Mouse (Mus musculus) small intestine, adult 2 months (tissue): ENCODE data around the gene Ncl. TPM values are rescaled to one million over a fixed set of nuclear protein-coding genes. Genes with fewer than 3 reads are reported as not detected.

Experiments used
- H3K27ac ChIP-seq: fragments of 200-500 bp; 2 replicates; pipeline ENCODE4 v1.5.1; 2012; ENCODE audit warnings: low read depth, low read length, control low read depth, inconsistent platforms; ENCODE audit not compliant: insufficient read depth
- H3K27me3 ChIP-seq: fragments of 200-500 bp; 2 replicates; pipeline ENCODE4 v1.6.1; 2012; ENCODE audit warnings: mild to moderate bottlenecking, moderate library complexity, low read length, inconsistent platforms; ENCODE audit not compliant: control insufficient read depth, insufficient read depth
- H3K36me3 ChIP-seq: fragments of 200-500 bp; 2 replicates; pipeline ENCODE4 v1.6.1; 2012; ENCODE audit warnings: mild to moderate bottlenecking, low read length, control low read depth, inconsistent platforms; ENCODE audit not compliant: control insufficient read depth, insufficient read depth
- H3K4me1 ChIP-seq: fragments of 200-500 bp; 2 replicates; pipeline ENCODE4 v1.6.1; 2012; ENCODE audit warnings: low read length, inconsistent platforms, mixed read lengths; ENCODE audit not compliant: control insufficient read depth, insufficient read depth, insufficient read length
- H3K4me3 ChIP-seq: fragments of 200-500 bp; 2 replicates; pipeline ENCODE4 v1.5.1; 2012; ENCODE audit warnings: low read depth, mild to moderate bottlenecking, control low read depth, inconsistent platforms, low read length, moderate library complexity
- CTCF ChIP-seq: fragments of 200-500 bp; IDR thresholded peaks from 2 replicates; pipeline ENCODE4 v1.5.1; 2012; ENCODE audit warnings: low read depth, mild to moderate bottlenecking, control low read depth, inconsistent platforms, low read length, moderate library complexity, mixed read lengths; ENCODE audit not compliant: insufficient replicate concordance, insufficient read length; ENCODE audit errors: extremely low read depth
- POLR2A ChIP-seq: fragments of 200-500 bp; IDR thresholded peaks from 2 replicates; pipeline ENCODE4 v1.6.1; 2012; ENCODE audit warnings: low read depth, mild to moderate bottlenecking, control low read depth, inconsistent platforms, low read length, moderate library complexity
- WGBS: fragments of 180-500 bp; shearing (Covaris S2); methylation state at CpG from one replicate; pipeline ENCODE4 v1.1.7; 2018; 5-methylcytosine and 5-hydroxymethylcytosine counted together
- polyA plus RNA-seq: library from polyadenylated mRNA; depleted of rRNA; stranded (reverse); fragments of >200 nt; gene quantifications from 2 replicates; pipeline ENCODE4 v1.2.3, GENCODE M21; 2012

Ncl gene
- polyA plus RNA-seq, 1 experiment = 6.1 TPM

DNA sequence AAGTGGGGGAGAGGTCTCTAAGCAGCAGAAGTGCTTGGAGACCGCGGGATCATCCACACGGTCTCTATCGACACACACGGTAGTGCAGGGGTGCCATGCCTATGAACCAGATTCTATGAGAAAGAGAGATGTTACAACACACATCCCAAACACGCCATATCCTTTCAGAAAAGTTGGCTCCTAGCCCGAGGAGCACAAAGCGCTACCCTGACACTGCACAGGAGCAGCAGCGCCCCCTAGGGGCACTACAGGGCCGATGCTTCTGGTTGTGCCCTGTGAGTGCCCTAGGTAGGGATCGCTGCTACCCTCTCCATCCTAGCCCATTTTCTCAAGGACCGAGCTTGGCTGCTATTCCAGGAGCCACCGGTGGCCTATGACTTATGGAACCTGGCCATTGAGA, 21.8 kb upstream of the Ncl start:
- H3K4me1 ChIP-seq = peaks cover 4% of the 10 kb centered on the region; the same call in 1 of the 2 replicates
- H3K27ac ChIP-seq = no peak overlapping the region
- H3K27me3 ChIP-seq = no peaks in the 10 kb centered on the region
- WGBS = 23% methylated on average over 13 of the region's 13 CpGs
- no peaks in the 10 kb centered on the region for H3K36me3 ChIP-seq
- TF ChIP-seq CTCF (peak; percentile 81; the same call in 1 of the 2 replicates), POLR2A (no peak)
- peak overlapping the region; percentile 37 for H3K4me3 ChIP-seq

DNA sequence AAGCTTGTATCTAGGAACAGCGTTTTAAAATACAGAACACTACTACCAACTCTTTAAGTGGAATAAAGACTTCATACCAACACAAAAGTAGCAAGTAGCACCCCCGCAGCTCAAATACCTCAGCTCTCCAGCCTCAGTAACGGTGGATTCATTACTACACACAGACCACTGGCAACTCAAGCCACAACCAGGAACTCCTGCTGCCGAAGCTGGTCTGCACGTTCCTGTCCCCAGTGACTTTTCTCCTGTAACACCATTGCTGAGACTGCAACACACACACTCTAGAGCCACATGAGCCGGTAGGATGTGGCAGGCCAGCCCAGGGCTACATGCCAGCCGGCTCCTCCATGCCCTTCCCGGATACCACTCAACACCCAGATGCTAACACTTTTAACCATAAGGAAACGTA, 20.0 kb upstream of the Ncl start:
- no peak for TF ChIP-seq CTCF
- no peak for TF ChIP-seq POLR2A
- no peak overlapping the region for H3K27ac ChIP-seq
- no peaks in the 10 kb centered on the region for H3K36me3 ChIP-seq
- no peaks in the 10 kb centered on the region for H3K27me3 ChIP-seq
- no peak overlapping the region for H3K4me3 ChIP-seq
- WGBS = 76% methylated on average over 9 of the region's 9 CpGs
- H3K4me1 ChIP-seq = peaks cover 4% of the 10 kb centered on the region; the same call in 1 of the 2 replicates

DNA sequence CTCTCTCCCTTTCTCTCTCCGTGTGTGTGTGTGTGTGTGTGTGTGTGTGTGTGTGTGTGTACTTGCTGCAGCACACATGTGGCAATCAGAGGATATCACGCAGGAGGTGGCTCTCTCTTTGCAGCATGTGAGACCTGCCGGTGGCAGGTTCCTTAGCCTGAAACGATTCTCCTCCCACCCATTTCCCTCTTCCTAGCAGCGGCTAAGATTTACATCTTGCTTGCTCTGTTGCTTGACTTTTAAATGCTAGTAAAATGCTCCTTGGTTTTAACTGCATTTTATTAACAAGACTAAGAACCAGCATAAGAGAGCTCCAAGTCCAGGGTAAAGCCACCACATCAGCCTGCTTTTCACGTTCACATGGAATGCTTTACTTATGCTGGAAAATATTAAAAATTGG, 19.5 kb upstream of the Ncl start:
- Histone ChIP-seq H3K27ac (no peak overlapping the region), H3K36me3 (no peaks in the 10 kb centered on the region), H3K4me3 (no peak overlapping the region), H3K4me1 (peaks cover 4% of the 10 kb centered on the region; the same call in 1 of the 2 replicates), H3K27me3 (no peaks in the 10 kb centered on the region)
- 47% methylated on average over 6 of the region's 6 CpGs for WGBS
- TF ChIP-seq CTCF (no peak), POLR2A (no peak)

DNA sequence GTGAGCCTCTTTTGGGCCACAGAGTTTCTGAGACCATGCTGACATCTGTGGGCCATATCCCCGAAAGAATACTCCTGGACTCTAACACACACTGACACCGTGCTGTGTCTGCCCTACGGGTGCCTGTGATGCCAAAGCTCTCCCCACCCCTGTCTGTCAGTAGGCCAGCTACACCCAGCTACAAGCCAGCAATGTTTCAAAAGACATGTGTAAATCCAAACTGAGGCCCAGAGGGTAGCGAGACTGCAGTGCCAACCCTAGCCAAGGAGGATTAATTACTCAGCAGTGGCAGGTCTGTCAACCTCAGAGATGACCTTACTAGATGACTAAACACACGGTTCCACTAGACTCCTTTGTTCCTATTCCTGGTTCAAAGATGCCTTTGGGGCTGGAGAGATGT, 17.2 kb upstream of the Ncl start:
- Histone ChIP-seq H3K27ac (no peak overlapping the region), H3K27me3 (no peaks in the 10 kb centered on the region), H3K4me3 (no peak overlapping the region), H3K36me3 (no peaks in the 10 kb centered on the region), H3K4me1 (peaks cover 4% of the 10 kb centered on the region; the same call in 1 of the 2 replicates)
- 78% methylated on average over 5 of the region's 5 CpGs for WGBS
- no peak for TF ChIP-seq CTCF
- TF ChIP-seq POLR2A = no peak

DNA sequence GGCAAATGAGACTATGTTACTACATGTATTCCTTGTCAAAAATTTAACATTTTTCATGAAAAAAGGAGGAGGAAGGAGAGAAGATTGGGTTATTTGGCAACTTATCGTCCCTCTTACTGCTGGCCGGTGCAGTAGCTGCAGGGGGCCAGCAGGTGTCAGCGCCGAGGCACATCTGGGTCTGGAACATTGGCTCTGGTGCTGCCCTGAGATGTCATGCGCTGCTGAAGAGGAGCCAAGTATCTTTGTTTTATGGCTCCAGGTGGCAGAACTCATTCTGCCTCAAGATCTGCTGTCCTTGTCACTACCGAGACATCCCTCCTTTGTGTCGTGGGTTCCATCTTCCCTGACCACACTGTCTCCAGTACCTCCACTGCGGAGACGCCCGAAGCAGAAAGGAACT, 12.8 kb upstream of the Ncl start:
- TF ChIP-seq CTCF (peak; percentile 90), POLR2A (no peak)
- Histone ChIP-seq H3K27ac (no peak overlapping the region), H3K27me3 (no peaks in the 10 kb centered on the region), H3K4me1 (no peaks in the 10 kb centered on the region), H3K36me3 (no peaks in the 10 kb centered on the region), H3K4me3 (no peak overlapping the region)
- 35% methylated on average over 10 of the region's 10 CpGs for WGBS

DNA sequence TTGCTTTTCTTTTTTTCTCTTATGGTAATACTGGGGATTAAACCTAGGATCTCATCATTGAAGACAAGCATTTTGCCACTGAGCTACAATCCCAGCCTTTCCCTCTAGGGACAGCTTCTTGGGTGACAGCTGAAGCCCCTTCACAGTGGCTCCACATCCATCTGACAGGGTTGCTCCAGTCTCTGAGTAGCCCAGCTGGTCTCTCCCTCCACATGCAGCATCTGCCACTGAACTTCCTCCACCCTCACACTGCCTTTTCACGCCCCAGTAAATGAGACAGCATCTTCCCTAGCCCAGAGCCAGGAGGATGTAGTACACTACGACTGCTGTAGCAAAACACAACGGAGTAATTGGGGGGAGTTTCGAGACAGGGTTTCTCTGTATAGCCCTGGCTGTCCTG, 8.9 kb upstream of the Ncl start:
- WGBS = 74% methylated on average over 4 of the region's 4 CpGs
- TF ChIP-seq POLR2A = no peak
- TF ChIP-seq CTCF = no peak
- H3K36me3 ChIP-seq = no peaks in the 10 kb centered on the region
- H3K4me3 ChIP-seq = no peak overlapping the region
- H3K4me1 ChIP-seq = no peaks in the 10 kb centered on the region
- no peaks in the 10 kb centered on the region for H3K27me3 ChIP-seq
- no peak overlapping the region for H3K27ac ChIP-seq

DNA sequence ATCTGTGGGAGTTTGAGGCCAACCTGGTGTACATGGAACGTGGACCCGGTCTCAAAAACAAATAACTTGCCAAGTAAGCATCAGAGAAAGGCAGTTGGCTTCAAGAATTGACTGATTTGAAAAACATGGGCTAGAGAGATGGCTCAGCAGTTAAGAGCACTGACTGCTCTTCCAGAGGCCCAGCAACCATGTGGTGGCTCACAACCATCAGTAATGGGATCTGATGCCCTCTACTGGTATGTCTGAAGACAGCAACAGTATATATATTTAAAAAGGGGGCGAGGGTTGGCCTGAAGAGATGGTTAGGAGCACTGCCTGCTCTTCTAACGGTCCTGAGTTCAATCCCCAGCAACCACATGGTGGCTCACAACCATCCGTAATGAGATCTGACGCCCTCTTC, 4.5 kb upstream of the Ncl start:
- Histone ChIP-seq H3K27me3 (no peaks in the 10 kb centered on the region), H3K4me3 (no peak overlapping the region), H3K36me3 (no peaks in the 10 kb centered on the region), H3K27ac (no peak overlapping the region), H3K4me1 (peaks cover 5% of the 10 kb centered on the region)
- TF ChIP-seq POLR2A (no peak), CTCF (peak; percentile 43; the same call in 1 of the 2 replicates)
- 32% methylated on average over 6 of the region's 6 CpGs for WGBS
